Mouse (Mus musculus): ENCODE measurements around the gene Arl8a.

GRCm38 (mm10) chr1:135200400-135200799 lies 53.8 kb downstream of the Arl8a start:
- TF ChIP-seq POLR2A (IDR thresholded peaks at IDR 0.05; ENCODE audit: borderline replicate concordance, extremely low read depth, low read depth, low read length), result no peak
- no peak for TF ChIP-seq CTCF (IDR thresholded peaks at IDR 0.05; ENCODE audit: insufficient read depth, low read length)

Measured in lung, adult 2 months (tissue).